Mouse (Mus musculus) ES-Bruce4 (cell line): ENCODE results near the gene Slc22a7. TPM values are rescaled to one million over a fixed set of nuclear protein-coding genes. Genes with fewer than 3 reads are reported as not detected.

Source experiments
- H3K27ac ChIP-seq: 2 replicates; pipeline ENCODE4 v1.5.1; 2012; ENCODE audit warnings: low read length, inconsistent platforms; ENCODE audit not compliant: insufficient read depth
- H3K27me3 ChIP-seq: 2 replicates; pipeline ENCODE4 v1.6.1; 2012; ENCODE audit warnings: mild to moderate bottlenecking, low read length, inconsistent platforms; ENCODE audit not compliant: control insufficient read depth, poor library complexity, insufficient read depth, severe bottlenecking
- H3K36me3 ChIP-seq: 2 replicates; pipeline ENCODE4 v1.6.1; 2012; ENCODE audit warnings: inconsistent platforms, mild to moderate bottlenecking, low read length, moderate library complexity; ENCODE audit not compliant: control insufficient read depth, poor library complexity, insufficient read depth, severe bottlenecking
- H3K4me1 ChIP-seq: one replicate; pipeline ENCODE4 v1.8.1; 2011; ENCODE audit warnings: low read length; ENCODE audit not compliant: control insufficient read depth, insufficient read depth
- H3K4me3 ChIP-seq: 2 replicates; pipeline ENCODE4 v1.5.1; 2011; ENCODE audit warnings: low read depth, mild to moderate bottlenecking, low read length
- H3K9ac ChIP-seq: 2 replicates; pipeline ENCODE4 v1.6.1; 2012; ENCODE audit warnings: low read depth, mild to moderate bottlenecking, inconsistent platforms; ENCODE audit not compliant: poor library complexity, severe bottlenecking
- H3K9me3 ChIP-seq: replicated peaks from 2 replicates; pipeline ENCODE4 v1.6.1; 2012; ENCODE audit warnings: mild to moderate bottlenecking, low read length, inconsistent platforms; ENCODE audit not compliant: control insufficient read depth, poor library complexity, insufficient read depth, severe bottlenecking
- CTCF ChIP-seq: IDR thresholded peaks from one replicate; pipeline ENCODE4 v1.8.1; 2011; ENCODE audit warnings: low read depth, low read length
- EP300 ChIP-seq: IDR thresholded peaks from 2 replicates; pipeline ENCODE4 v1.6.1; 2011; ENCODE audit warnings: low read depth, low read length; ENCODE audit not compliant: insufficient read depth
- POLR2A ChIP-seq: IDR thresholded peaks from one replicate; pipeline ENCODE4 v1.8.1; 2011; ENCODE audit warnings: low read length; ENCODE audit not compliant: insufficient read depth
- polyA plus RNA-seq: library from polyadenylated mRNA; stranded (reverse); fragments of >200 nt; gene quantifications from 2 replicates; pipeline ENCODE4 v1.2.4, GENCODE M21; 2011; ENCODE audit warnings: low read depth; ENCODE audit not compliant: missing spikeins, insufficient read depth, insufficient read length

Slc22a7 gene
- polyA plus RNA-seq, 1 experiment, result 6.0 TPM

GRCm38 (mm10) chr17:46458439-46458838 lies 20.2 kb upstream of the Slc22a7 start:
- H3K27me3 ChIP-seq, result no peaks in the 10 kb centered on the region
- H3K27ac ChIP-seq, result peak overlapping the region; percentile 7; the same call in 1 of the 2 replicates
- H3K9ac ChIP-seq, result no peak overlapping the region
- no peaks in the 10 kb centered on the region for H3K9me3 ChIP-seq
- H3K4me3 ChIP-seq, result no peak overlapping the region
- no peaks in the 10 kb centered on the region for H3K36me3 ChIP-seq
- TF ChIP-seq EP300, result no peak
- no peak for TF ChIP-seq CTCF
- TF ChIP-seq POLR2A, result no peak
- H3K4me1 ChIP-seq, result peaks cover 2% of the 10 kb centered on the region

GRCm38 (mm10) chr17:46457791-46458190 lies 19.5 kb upstream of the Slc22a7 start:
- Histone ChIP-seq H3K4me1 (peaks cover 5% of the 10 kb centered on the region), H3K4me3 (no peak overlapping the region)

GRCm38 (mm10) chr17:46455110-46455691 lies 16.9 kb upstream of the Slc22a7 start:
- no peaks in the 10 kb centered on the region for H3K36me3 ChIP-seq
- peak overlapping the region; percentile 33 for H3K9ac ChIP-seq
- H3K9me3 ChIP-seq, result no peaks in the 10 kb centered on the region
- no peak for TF ChIP-seq CTCF
- 0 out of 2 replicates have a peak, but pooled peaks have one; percentile 30 for TF ChIP-seq EP300
- TF ChIP-seq POLR2A, result no peak
- H3K27ac ChIP-seq, result no peak overlapping the region
- H3K4me1 ChIP-seq, result peaks cover 8% of the 10 kb centered on the region
- H3K27me3 ChIP-seq, result no peaks in the 10 kb centered on the region
- H3K4me3 ChIP-seq, result peak overlapping the region; percentile 51

More at GRCm38 (mm10) chr17:46457791-46458190, 19.5 kb upstream of the Slc22a7 start:
- Histone ChIP-seq H3K9me3 (no peaks in the 10 kb centered on the region), H3K9ac (no peak overlapping the region), H3K27ac (no peak overlapping the region), H3K27me3 (no peaks in the 10 kb centered on the region), H3K36me3 (no peaks in the 10 kb centered on the region)
- TF ChIP-seq POLR2A (no peak), CTCF (peak; percentile 88), EP300 (no peak)

- Histone ChIP-seq H3K9ac (peak overlapping the region; percentile 33), H3K36me3 (no peaks in the 10 kb centered on the region), H3K4me1 (peaks cover 8% of the 10 kb centered on the region), H3K27me3 (no peaks in the 10 kb centered on the region), H3K9me3 (no peaks in the 10 kb centered on the region), H3K4me3 (no peak overlapping the region), H3K27ac (no peak overlapping the region)
- no peak for TF ChIP-seq EP300
- no peak for TF ChIP-seq CTCF
Measured at GRCm38 (mm10) chr17:46454539-46454938, 16.3 kb upstream of the Slc22a7 start.

GRCm38 (mm10) chr17:46453970-46454411 lies 15.7 kb upstream of the Slc22a7 start:
- Histone ChIP-seq H3K4me1 (peaks cover 8% of the 10 kb centered on the region), H3K4me3 (no peak overlapping the region), H3K27me3 (no peaks in the 10 kb centered on the region), H3K9ac (peak overlapping the region; percentile 33; the same call in 1 of the 2 replicates), H3K36me3 (no peaks in the 10 kb centered on the region), H3K27ac (no peak overlapping the region), H3K9me3 (no peaks in the 10 kb centered on the region)
- TF ChIP-seq EP300 (no peak), CTCF (no peak), POLR2A (no peak)

- H3K36me3 ChIP-seq, result no peaks in the 10 kb centered on the region
- H3K27ac ChIP-seq, result no peak overlapping the region
- no peaks in the 10 kb centered on the region for H3K27me3 ChIP-seq
- H3K9ac ChIP-seq, result no peak overlapping the region
- H3K9me3 ChIP-seq, result no peaks in the 10 kb centered on the region
- H3K4me3 ChIP-seq, result no peak overlapping the region
- no peak for TF ChIP-seq POLR2A
- no peak for TF ChIP-seq CTCF
- no peak for TF ChIP-seq EP300
- H3K4me1 ChIP-seq, result peaks cover 8% of the 10 kb centered on the region
Measured at GRCm38 (mm10) chr17:46453302-46453948, 15.2 kb upstream of the Slc22a7 start.
